Mouse (Mus musculus) liver, postnatal 0 days (tissue): ENCODE results near the gene Gm20503. TPM values are rescaled to one million over a fixed set of nuclear protein-coding genes. Genes with fewer than 3 reads are reported as not detected.

Experiments used
- ATAC-seq: fragments of 200-750 bp; cut with Nextera tagmentation; 2 replicates; pipeline ENCODE4 v1.8.0; 2017; ENCODE audit warnings: mild to moderate bottlenecking, moderate library complexity
- DNase-seq: peaks from one replicate; pipeline ENCODE4 v3.0.0-alpha.2; 2016
- H3K27ac ChIP-seq: fragments of 300-500 bp; sonication (generic); 2 replicates; pipeline ENCODE4 v1.5.1; 2014; ENCODE audit warnings: antibody characterized with exemption, moderate library complexity, mild to moderate bottlenecking, low read depth
- H3K27me3 ChIP-seq: fragments of 300-500 bp; sonication (generic); 2 replicates; pipeline ENCODE4 v1.6.1; 2014; ENCODE audit warnings: low read length, control low read depth, mixed read lengths; ENCODE audit not compliant: insufficient read depth
- H3K36me3 ChIP-seq: fragments of 300-500 bp; sonication (generic); replicated peaks from 2 replicates; pipeline ENCODE4 v1.6.1; 2014; ENCODE audit warnings: mild to moderate bottlenecking, control low read depth, low read length, moderate library complexity, mixed read lengths; ENCODE audit not compliant: insufficient read depth
- H3K4me1 ChIP-seq: fragments of 300-500 bp; sonication (generic); 2 replicates; pipeline ENCODE4 v1.6.1; 2014; ENCODE audit warnings: antibody characterized with exemption, mild to moderate bottlenecking, control low read depth; ENCODE audit not compliant: insufficient read depth
- H3K4me2 ChIP-seq: fragments of 300-500 bp; sonication (generic); 2 replicates; pipeline ENCODE4 v1.6.1; 2014; ENCODE audit warnings: low read depth, mild to moderate bottlenecking, low read length, moderate library complexity, mixed read lengths
- H3K4me3 ChIP-seq: fragments of 300-500 bp; sonication (generic); 2 replicates; pipeline ENCODE4 v1.5.1; 2014; ENCODE audit warnings: low read depth, low read length
- H3K9ac ChIP-seq: fragments of 300-500 bp; sonication (generic); replicated peaks from 2 replicates; pipeline ENCODE4 v1.6.1; 2014; ENCODE audit warnings: mild to moderate bottlenecking, moderate library complexity
- H3K9me3 ChIP-seq: fragments of 300-500 bp; sonication (generic); 2 replicates; pipeline ENCODE4 v1.6.1; 2016; ENCODE audit warnings: mild to moderate bottlenecking, control low read depth, low read length, mixed read lengths
- CTCF ChIP-seq: sonication (generic); IDR thresholded peaks from 2 replicates; pipeline ENCODE4 v1.5.1; 2016; ENCODE audit warnings: antibody characterized with exemption, low read depth
- EP300 ChIP-seq: IDR thresholded peaks from 2 replicates; pipeline ENCODE4 v1.6.1; 2016; ENCODE audit warnings: antibody characterized with exemption, low read depth, mild to moderate bottlenecking
- WGBS: fragments of 180-500 bp; shearing (Covaris S2); extraction: QIAGEN DNeasy Blood & Tissue Kit; methylation state at CpG from one replicate; pipeline ENCODE4 v1.1.7; 2014; ENCODE audit not compliant: insufficient replicate concordance; 5-methylcytosine and 5-hydroxymethylcytosine counted together
- polyA plus RNA-seq: library from polyadenylated mRNA; unstranded; fragments of >200 nt; fragmentation: Nextera tagmentation; extraction: Ambion mirVana; gene quantifications from 2 replicates; pipeline ENCODE4 v1.2.1, GENCODE M21; 2015

Gm20503 gene
- polyA plus RNA-seq, 1 experiment from 2014 or later: 17.7 TPM

GRCm38 (mm10) chr4:58992195-58992594, 10.8 kb upstream of the Gm20503 start:
- no peaks in the 10 kb centered on the region for H3K36me3 ChIP-seq
- H3K27me3 ChIP-seq: no peaks in the 10 kb centered on the region
- H3K4me1 ChIP-seq: peaks cover 28% of the 10 kb centered on the region
- WGBS: 53% methylated on average over 5 of the region's 5 CpGs
- H3K9me3 ChIP-seq: no peaks in the 10 kb centered on the region
- no peak for DNase-seq
- H3K27ac ChIP-seq: no peak overlapping the region
- no peak for ATAC-seq
- no peak overlapping the region for H3K9ac ChIP-seq
- no peak overlapping the region for H3K4me3 ChIP-seq
- no peak for TF ChIP-seq CTCF
- no peak for TF ChIP-seq EP300
- peak overlapping the region; percentile 40; the same call in 1 of the 2 replicates for H3K4me2 ChIP-seq

- peaks cover 22% of the 10 kb centered on the region for H3K4me1 ChIP-seq
- 57% methylated on average over 4 of the region's 4 CpGs for WGBS
Observed at GRCm38 (mm10) chr4:58994762-58995161, 8.2 kb upstream of the Gm20503 start, which contains the start of gene Dnajc25. TSS of gene Dnajc25 (plus strand) at chr4:58995062.

GRCm38 (mm10) chr4:58995251-58995693, 7.7 kb upstream of the Gm20503 start:
- H3K9me3 ChIP-seq: no peaks in the 10 kb centered on the region

More at GRCm38 (mm10) chr4:58994762-58995161, 8.2 kb upstream of the Gm20503 start, which contains the start of gene Dnajc25:
- no peak within 1 kb of the TSS for H3K27ac ChIP-seq
- no peaks in the 10 kb centered on the region for H3K27me3 ChIP-seq
- no peak for DNase-seq
- TF ChIP-seq EP300 (no peak), CTCF (no peak)
- no peak within 1 kb of the TSS for H3K9ac ChIP-seq
- no peaks in the 10 kb centered on the region for H3K36me3 ChIP-seq
- H3K4me2 ChIP-seq: no peak within 1 kb of the TSS
- H3K4me3 ChIP-seq: no peak within 1 kb of the TSS
- no peaks in the 10 kb centered on the region for H3K9me3 ChIP-seq
- ATAC-seq: no peak

GRCm38 (mm10) chr4:58997081-58997480, 5.9 kb upstream of the Gm20503 start:
- Histone ChIP-seq H3K36me3 (no peaks in the 10 kb centered on the region), H3K4me2 (no peak overlapping the region), H3K9me3 (no peaks in the 10 kb centered on the region), H3K27me3 (no peaks in the 10 kb centered on the region), H3K4me1 (peaks cover 12% of the 10 kb centered on the region), H3K27ac (no peak overlapping the region), H3K4me3 (no peak overlapping the region), H3K9ac (no peak overlapping the region)
- ATAC-seq (no peak), DNase-seq (peak; percentile 42)
- TF ChIP-seq EP300: no peak
- no peak for TF ChIP-seq CTCF
- 64% methylated on average over 5 of the region's 5 CpGs for WGBS

More at GRCm38 (mm10) chr4:58995251-58995693, 7.7 kb upstream of the Gm20503 start:
- ATAC-seq: no peak
- Histone ChIP-seq H3K9ac (no peak overlapping the region), H3K27ac (no peak overlapping the region), H3K27me3 (no peaks in the 10 kb centered on the region), H3K36me3 (no peaks in the 10 kb centered on the region), H3K4me2 (no peak overlapping the region), H3K4me1 (peaks cover 22% of the 10 kb centered on the region), H3K4me3 (no peak overlapping the region)
- no peak for TF ChIP-seq EP300
- no peak for TF ChIP-seq CTCF
- WGBS: 60% methylated on average over 8 of the region's 8 CpGs
- DNase-seq: no peak

GRCm38 (mm10) chr4:58998688-58999087, 4.3 kb upstream of the Gm20503 start:
- H3K9ac ChIP-seq: no peak overlapping the region
- no peak overlapping the region for H3K4me3 ChIP-seq
- no peaks in the 10 kb centered on the region for H3K36me3 ChIP-seq
- H3K4me1 ChIP-seq: peaks cover 6% of the 10 kb centered on the region; the same call in 1 of the 2 replicates
- WGBS: 69% methylated on average over 1 of the region's 1 CpGs
- no peaks in the 10 kb centered on the region for H3K27me3 ChIP-seq
- TF ChIP-seq CTCF (no peak), EP300 (no peak)
- no peak for DNase-seq
- no peaks in the 10 kb centered on the region for H3K9me3 ChIP-seq
- ATAC-seq: no peak
- H3K4me2 ChIP-seq: no peak overlapping the region
- H3K27ac ChIP-seq: no peak overlapping the region

GRCm38 (mm10) chr4:58999686-59000085, 3.3 kb upstream of the Gm20503 start:
- no peak overlapping the region for H3K27ac ChIP-seq
- no peaks in the 10 kb centered on the region for H3K27me3 ChIP-seq
- H3K36me3 ChIP-seq: no peaks in the 10 kb centered on the region
- H3K4me3 ChIP-seq: no peak overlapping the region
- WGBS: 3% methylated on average over 2 of the region's 2 CpGs
- no peak for TF ChIP-seq EP300
- TF ChIP-seq CTCF: peak; percentile 95
- H3K9ac ChIP-seq: no peak overlapping the region
- no peaks in the 10 kb centered on the region for H3K9me3 ChIP-seq
- no peak overlapping the region for H3K4me2 ChIP-seq
- ATAC-seq (no peak), DNase-seq (peak; percentile 78)
- peaks cover 15% of the 10 kb centered on the region for H3K4me1 ChIP-seq
